Mouse (Mus musculus) megakaryocyte, embryonic 14.5 days (primary cell): ENCODE measurements at regions not wholly inside any gene's neighbourhood (a gene's known extent, or its start where the extent isn't known, plus 50 kb on each side); places are given as distances from the start of the nearest gene placed in this dataset.

ENCODE experiments used
- FLI1 ChIP-seq: IDR thresholded peaks from 2 replicates; pipeline ENCODE4 v1.6.1; 2012; ENCODE audit warnings: low read length, inconsistent platforms, mixed read lengths
- GATA1 ChIP-seq: IDR thresholded peaks from 3 replicates; pipeline ENCODE4 v1.6.1; 2012; ENCODE audit warnings: mixed read lengths, low read length, inconsistent platforms, borderline replicate concordance

DNA sequence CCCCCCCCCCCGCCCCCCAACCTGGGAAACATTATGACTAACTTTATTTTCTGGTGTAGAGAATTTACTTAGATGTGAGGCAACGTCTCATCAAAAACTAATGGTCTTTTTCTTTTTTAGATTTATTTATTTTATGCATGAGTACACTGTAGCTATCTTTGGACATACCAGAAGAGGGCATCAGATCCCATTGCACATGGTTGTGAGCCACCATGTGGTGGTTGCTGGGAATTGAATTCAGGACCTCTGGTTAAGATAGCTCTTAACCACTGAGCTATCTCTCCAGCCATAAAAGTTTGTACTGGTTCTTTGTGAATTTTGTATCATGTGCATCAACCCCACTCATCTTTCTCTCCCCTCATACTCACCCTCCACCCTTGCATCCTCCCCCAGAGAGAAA, 847.3 kb downstream of the Robo1 start:
- no peak for TF ChIP-seq GATA1
- no peak for TF ChIP-seq FLI1
